Mouse (Mus musculus) CH12F3 (cell line): ENCODE data around the gene Gjb4.

Experiments used
- in situ Hi-C: fragments of 300-500 bp; cut with MboI; formaldehyde crosslinking; loops from 2 replicates; pipeline ENCODE4 v1.14.3; 2020; ENCODE audit warnings: low sequenced_read_pairs

Gene Gjb4

DNA sequence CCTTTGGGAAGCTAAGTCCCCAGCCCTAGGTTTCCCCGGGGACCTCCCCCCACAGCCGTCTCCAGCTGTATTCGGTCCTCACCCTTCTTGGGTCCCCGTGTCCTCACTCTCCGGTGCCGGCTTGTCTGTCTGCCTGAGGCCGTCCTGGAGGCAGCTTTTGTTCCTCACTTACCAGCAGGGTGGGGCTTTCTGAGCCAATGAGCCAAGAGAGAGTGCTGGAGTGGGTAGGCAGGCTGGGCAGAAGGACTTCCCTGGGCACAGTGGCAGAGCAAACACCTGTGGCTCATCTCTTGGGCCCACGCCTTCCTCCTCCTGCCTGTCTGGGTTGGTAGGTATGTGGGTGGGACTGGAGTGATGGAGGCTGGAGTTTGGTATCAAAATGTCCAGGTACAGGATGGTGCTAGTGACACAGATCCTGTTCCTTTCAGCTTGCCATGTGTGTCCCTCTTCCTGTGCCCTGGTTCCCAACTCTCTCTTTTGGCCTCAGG is at the start of gene Gjb4:
Gene Gjb4 (minus strand): TSS at position 131 of the 488 bp plus-strand sequence.
- in situ Hi-C loops, result no loop called here

DNA sequence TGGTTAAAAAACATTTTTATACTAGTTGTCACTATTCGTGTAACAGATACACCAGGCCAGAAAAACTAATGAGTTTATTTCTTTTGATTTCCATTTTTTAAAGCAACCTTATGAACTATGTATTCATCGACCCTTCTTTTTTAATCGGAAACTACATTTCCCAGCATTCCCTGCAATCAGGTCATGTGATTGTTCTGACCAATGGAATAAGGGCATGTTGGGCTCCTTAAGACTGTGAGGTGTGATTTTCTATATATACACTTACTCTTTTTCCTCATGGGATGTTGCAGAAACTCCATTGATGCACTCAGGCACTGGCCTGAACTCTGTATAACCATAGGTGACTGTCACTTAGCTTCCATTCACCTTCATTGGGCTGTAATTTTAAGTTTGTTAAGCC is 48.7 kb upstream of the Gjb4 start:
- in situ Hi-C loops, result no loop called here

DNA sequence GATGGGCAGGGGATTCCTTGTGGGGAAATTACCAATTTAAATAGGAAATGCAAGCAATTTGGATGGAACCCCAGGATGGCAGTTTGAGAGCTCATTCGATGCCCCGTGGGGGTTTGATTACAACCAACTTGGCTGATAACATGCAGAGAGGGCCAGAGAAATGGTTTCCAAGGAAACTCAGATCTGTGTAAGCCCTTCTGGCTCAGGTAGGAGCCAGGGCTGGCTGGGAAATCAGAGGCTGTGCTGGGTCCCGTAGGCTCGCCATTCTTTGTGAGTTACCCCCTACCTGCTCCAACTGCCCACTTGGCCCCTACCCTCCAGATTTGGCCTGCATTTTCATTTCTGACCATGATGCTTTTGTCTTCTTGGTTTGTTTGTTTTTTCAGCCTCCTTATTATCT is 48.3 kb upstream of the Gjb4 start:
- in situ Hi-C loops, result no loop called here

DNA sequence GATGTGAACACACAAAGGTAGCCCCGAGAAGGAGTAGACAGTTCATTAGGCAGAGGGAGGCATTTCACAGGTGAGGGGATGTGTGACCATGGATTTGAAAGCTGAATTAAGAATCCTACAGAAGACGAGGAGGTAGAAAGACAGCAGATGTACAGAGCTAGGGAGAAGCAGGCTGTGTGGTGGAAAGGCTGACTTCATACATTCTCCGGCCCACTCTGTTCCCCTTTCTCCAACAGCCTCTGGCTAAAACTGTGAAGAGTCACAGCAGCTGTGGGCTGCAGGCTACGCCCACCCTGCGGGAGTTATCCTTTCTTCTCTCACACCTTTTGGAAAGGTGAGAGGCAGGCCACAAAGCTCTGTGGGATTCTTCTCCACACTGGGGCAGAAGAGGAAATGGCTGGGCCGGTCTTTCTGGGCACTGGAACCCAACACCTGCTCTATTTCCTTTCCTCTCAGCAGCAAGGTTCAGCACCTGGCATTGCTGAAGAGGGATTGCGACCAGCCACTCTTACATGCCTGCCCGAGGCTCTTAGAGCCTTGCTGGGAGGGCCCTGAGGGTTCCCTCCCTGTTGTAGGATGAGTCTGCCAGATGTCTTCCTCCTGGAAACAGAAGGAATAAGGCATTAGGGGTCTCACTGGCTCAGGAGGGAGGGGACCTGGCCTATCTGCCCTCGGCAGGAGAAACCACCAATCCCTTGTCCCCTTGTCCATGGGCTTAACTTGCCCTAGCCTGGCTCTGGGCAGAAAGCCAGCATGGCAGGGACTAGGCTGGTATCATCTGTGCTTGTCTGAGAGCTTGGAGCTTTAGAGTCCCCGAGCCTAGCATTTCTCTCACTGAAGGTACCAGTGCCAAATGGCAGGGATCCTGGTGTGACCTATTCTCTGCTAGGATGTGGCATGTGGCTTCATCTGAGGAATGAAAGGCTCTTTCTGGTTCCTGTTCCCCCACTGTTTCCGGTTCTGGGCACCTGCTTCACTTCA is 46.6 kb upstream of the Gjb4 start:
- in situ Hi-C loops, result no loop called here

DNA sequence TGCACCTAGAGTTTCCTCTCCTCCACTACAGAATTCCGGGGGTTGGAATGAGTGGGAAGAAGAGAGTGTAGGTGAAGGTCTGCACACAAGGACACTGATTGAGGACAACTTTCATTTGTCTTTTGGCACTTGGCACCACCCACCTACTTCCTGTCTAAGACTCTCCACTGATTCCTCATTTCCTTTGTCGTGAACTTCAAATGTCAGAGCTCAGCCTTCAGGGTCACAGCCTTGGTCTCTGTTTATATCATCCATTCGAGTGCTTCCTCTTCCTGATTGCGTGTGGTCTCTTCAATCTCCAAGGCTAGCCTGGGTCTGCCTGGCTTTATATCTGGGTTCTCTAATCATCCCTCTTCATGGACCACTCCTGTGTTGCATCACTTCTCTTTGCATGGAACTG is 41.7 kb upstream of the Gjb4 start:
- in situ Hi-C loops, result no loop called here

DNA sequence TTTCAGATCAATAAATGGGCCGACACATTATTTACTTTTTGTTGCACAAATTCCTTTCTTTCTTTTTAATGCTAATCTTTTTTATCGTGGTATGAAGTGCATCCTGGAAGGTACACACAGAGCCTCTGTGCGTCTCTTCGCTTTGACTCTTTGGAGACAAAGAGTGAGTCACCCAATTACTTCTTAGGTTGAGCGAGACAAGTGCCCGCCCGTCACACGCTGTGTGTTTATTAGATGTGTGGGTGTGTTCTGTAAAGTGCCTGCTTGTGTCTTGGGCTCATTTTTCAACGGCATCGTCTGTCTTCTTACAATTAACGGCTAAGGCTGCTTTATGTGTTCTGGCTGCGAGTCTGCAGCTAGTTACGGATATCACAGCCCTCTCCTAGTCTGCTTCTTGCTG is 35.8 kb upstream of the Gjb4 start:
- in situ Hi-C loops, result no loop called here

DNA sequence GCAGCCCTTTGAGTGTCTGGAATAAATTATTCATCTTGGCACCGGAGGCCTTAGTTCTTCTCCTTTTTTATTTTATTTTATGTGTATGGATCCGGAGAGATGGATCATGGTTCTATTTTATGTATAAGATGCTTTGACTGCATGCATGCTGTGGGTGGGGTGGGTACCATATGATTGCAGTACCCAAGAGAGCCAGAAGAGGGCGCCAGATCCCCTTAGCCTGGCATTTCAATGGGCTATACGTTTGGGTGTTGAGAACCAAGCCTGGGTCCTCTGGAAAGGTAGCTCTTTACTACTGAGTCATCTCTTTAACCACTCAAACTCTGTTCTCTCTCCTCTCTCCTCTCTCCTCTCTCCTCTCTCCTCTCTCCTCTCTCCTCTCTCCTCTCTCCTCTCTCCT is 23.5 kb upstream of the Gjb4 start:
- in situ Hi-C loops, result no loop called here

DNA sequence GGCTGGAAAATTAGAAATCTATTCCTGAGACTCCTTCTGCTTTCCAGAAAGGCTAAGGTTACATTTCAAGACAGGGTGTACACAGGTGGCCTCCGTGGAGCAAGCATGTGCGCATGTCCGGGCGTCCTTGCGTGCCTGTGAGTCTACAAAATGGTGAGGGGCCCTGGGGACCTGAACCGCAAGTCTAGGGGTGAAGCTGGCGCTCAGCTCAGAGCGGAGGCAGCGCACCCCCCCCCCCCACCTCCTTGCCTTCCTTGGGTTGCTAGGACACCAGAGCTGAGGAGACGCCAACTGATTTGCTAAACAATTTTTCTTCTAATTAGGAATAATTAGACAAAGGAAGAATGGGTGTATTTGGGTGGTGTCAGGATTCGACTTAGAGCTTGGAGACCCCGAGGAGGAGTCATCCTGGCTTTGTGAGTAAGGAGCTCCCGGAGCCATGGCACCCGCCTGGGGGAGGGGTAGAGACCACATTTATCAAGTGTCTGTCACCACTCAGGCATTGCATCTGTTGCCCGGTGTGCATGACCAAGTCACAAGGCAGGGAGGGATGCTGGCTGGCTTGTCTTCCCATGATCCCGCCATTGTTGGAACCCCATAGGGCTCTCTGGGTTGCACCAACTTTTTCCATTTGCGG is 21.8 kb upstream of the Gjb4 start:
- in situ Hi-C loops, result no loop called here

DNA sequence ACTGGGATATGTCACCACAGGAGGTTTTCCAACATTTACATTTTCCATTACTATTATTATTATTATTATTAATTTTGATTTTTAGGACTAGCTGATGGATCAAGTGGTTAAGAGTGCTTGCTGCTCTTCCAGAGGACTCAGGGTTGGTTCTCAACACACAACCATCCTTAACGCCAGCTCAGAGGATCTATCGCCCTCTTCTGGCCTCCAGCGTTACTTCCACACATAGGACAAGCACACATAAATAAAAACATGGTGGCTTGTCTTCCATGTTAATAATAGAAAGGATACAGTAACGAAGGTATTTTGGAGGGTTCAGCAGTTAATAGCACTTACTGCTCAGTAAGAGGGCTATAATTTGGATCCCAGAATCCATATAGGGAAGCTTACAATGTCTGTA is 20.8 kb upstream of the Gjb4 start:
- in situ Hi-C loops, result no loop called here

DNA sequence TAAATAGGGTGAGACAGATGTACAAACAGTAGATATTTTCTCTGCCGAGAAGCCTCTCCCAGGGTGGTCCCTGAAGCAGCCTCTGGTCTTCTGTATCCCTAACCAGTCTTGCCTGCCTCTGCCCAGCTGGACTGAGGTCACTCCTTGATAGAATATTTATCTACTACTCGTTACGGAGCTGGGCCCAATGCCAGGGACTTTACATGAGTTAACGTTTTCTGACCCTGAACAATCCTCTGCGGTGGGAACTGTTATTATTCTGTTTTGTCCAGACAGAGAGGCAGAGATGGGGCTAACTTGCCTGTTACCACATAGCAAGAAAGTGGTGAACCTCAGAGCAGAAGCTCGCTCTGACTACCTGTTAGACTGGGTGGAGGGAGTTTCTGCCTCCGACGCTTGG is 19.6 kb upstream of the Gjb4 start:
- in situ Hi-C loops, result no loop called here

DNA sequence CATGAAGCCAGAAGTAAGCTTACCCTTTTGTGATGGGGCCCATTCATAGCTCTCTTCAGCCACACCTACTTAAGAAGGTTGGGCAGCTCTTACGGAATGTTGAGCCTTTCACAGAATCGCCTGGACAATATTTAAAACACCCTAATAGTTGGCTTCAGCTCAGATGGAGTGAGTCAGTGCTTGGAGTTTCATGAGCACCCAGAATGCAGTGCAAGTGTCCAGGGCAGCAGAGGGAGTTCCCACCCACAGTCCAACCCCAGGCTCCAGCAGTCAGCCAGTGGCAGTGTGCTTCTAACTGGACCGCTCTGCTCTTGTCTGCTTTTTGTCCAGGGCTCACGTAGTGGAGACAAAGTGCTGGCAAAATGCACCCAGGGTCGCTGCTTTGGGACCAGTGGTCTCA is 17.7 kb upstream of the Gjb4 start:
- in situ Hi-C loops, result no loop called here

DNA sequence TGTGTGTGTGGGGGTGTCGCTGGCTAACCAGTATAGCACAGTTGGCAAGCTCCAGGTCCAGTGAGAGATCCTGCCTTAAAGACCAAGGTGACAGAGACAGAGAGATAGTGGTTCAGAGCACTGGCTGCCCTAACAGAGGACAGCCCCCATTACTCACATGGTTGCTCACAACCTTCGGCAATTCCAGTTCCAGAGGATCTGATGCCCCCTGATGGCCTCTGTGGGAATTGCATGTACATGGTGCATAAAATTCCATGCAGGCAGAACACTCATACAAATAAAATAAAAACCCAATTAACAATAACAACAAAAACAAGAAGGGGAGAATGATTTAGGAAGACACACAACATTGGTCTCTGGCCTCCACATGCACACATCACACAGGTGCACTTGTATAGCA is 16.6 kb upstream of the Gjb4 start:
- in situ Hi-C loops, result no loop called here

DNA sequence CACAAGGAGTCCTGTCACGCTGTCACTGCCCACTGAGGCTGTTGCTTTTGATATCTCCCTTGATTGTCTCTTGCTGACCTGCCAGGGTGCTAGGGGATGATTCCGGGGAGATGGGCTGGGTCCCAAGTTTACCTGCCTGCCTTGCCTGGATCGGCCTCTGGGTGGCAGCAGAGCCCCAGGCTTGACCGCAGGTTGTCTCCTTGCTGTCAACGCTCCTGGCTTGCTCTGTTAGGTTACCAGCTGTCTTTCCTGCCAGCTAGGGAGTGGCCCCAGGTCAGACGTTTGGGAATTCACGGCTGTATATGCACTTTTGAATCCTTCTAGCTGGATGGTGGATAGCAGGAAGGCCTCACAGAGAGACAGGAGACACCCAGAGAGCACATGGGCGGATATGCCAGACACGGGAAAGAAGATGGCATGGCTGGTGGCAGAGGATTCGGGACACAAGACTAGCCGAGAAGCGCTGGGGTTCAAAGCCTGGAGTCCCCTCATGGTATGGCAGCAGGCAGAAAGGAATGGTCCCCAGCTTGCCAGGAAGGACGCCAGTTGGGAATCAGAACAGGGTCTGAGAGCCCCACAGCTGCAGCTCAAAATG is 14.6 kb upstream of the Gjb4 start:
- in situ Hi-C loops, result loop anchor here (10.0 kb wide), 1 partner anchor 1176 kb away; no protein-coding TSS in a partner anchor

DNA sequence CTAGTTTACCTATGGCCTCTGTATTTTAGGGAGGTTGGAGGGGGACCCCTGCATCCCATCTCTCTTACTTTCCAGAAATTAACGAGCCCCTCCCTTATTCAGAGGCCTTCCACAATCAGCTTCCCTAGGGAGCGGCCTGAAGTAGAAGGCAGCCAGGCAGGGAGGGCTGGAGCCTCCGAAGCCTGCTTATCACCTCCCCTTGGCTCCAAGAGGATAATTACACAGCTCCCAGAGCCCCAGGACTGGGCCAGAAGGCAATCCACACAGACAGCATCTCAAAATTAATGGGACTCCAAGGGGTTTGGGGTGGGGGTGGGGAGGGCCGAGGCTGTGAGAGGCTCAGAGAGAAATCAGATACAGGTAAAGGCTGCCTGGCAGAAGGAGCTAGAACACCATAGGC is 12.0 kb upstream of the Gjb4 start:
- in situ Hi-C loops, result loop anchor here (10.0 kb wide), 1 partner anchor 1179 kb away; no protein-coding TSS in a partner anchor

DNA sequence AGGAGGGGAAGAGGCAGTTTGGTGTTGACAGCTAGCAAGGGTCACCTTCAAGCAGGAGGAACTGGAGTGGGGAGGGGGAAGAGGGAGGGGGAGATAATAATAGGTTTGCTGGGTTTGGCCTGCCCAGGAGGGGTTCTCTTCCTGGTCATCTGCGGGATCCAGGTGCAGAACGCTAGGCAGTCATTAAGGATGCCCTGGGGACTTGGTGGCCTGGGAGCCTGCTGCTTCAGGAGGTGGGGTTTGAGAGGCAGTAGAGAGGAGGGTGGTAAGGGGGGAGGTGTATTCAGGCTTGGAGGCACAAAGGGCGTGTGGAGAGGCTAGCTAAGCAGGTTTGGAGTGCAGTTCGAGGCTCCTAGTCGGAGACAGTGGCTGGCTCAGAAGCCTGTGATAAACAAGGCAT is 11.6 kb upstream of the Gjb4 start:
- in situ Hi-C loops, result loop anchor here (10.0 kb wide), 1 partner anchor 1179 kb away; no protein-coding TSS in a partner anchor

DNA sequence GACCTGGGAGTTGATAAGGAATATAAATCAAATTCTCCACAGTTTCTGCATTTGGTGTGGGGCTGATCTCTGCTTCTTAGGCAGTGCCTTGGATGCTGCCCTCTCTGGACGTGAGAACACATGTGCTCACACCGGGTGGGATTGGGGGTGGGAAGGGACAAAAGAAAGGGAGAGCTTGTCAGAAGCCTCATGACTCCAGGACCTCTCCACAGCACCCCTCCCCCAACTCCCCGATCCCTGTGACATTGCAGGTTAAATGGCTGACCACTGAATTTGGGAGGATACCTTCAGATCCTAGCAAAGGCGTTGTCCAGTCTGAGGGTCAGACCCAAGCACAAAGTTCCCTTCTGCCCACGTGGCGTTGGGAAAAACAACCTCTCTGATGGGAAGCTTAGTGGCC is 10.6 kb upstream of the Gjb4 start:
- in situ Hi-C loops, result loop anchor here (10.0 kb wide), 1 partner anchor 1180 kb away; no protein-coding TSS in a partner anchor

DNA sequence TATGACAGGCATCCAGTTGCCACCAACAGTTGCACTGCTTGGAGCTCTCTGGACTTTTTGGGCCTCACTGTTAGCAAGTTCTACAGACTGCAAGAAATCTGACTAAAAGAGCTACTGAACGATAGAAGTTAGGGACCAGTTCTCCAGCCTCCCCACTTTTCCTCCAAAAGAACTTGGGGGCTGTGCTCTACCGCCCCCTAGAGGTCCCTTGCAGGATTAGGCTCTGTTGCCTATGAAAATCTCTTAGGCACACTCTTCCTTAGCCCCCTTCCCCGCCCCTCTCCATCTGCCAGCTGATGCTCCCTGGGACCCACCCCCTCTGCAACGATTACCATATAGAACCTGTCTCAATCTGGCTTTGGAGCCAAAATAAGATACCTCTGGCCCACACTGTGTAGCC is 9.4 kb upstream of the Gjb4 start:
- in situ Hi-C loops, result loop anchor here (10.0 kb wide), 1 partner anchor 1181 kb away; no protein-coding TSS in a partner anchor

DNA sequence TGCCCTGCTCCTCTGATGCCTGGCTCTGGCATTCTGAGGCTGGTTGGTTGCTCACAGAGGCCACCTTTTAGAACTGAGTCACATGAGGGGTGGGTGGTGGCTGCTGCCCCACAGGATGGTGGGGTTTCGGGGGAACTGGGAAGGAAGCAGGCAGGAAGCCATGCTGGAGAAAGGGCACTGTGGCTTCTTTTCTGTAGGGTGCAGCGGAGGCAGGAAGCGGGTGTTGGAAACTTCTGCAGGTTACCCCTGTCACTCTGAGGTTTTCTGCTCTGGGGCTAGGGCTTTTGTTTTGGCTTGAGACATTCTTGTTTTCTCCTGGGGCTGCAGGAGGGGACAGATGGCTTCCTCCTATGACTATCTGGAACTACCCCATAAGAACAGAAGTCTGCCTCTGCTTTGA is 8.6 kb upstream of the Gjb4 start:
- in situ Hi-C loops, result loop anchor here (10.0 kb wide), 1 partner anchor 1182 kb away; no protein-coding TSS in a partner anchor

DNA sequence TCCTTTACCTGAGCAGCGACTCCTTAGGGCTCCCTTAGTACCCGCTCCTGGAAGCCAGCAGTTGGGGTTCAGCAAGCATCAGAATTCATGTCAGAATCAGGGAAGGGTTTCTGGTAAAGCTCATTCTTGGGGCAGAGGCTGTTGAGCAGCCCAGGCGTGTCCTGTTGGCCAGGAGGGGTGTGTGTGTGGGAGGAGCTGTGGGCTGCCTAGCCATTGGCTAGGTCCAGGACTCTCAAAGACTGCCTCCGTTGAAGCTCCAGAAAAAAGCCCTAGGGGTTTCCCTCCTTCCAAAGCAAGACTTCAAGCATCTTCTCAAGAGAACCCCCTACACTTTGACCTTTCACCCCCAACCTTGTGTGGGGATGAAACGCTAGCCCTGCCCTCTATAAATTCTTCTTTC is 4.1 kb upstream of the Gjb4 start, which contains the start of gene Gjb5:
Gene Gjb5 (minus strand): TSS at position 164 of the 400 bp plus-strand sequence.
- in situ Hi-C loops, result no loop called here

DNA sequence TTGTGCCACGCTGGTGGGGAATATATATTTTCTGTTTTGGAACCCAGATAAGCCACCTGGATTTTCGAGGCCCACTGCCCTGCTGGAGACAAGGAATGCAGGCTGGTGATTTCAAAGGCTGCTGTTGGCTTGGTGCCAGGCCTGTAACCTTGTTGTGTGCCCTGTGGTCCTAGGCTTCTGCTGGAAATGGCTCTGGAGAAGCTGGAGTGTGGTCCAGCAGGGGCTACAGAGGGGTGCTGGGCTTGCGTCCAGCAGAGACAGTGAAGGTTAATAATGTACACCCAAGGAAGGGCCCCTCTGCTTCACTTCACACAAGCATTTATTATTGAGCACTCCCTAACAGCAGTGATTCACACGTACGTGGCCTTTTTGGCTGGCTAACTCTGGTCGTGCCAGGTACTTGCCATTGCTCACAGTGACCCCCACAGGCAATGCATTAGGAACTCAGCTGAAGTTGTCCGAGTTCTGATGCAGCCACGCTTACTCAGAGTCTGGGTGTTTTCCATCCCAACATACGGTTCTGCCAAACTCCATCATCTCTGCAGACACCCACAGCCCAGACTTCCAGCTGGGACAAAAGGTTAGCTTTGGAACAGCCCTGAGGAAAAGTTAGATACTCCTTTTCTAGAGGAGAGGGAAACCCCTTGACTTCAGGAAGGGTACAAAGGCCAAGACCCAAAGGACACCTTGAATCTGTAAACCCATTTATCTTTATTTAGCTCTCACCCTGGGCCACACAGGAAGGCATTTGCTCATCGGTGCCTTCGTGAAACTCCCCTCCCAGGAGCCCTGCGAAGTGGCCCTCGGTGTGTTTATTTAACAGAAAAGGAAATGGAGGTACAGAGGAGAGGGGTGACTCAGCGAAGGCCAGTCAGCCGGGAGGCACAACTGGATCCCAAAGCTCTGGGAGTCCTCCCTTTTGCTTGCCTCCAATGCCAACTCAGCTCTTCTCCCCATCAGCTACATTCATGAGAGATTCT is 915 bp upstream of the Gjb4 start:
- in situ Hi-C loops, result no loop called here
